Mouse (Mus musculus): ENCODE data around the gene Map3k5.

Map3k5 gene

DNA sequence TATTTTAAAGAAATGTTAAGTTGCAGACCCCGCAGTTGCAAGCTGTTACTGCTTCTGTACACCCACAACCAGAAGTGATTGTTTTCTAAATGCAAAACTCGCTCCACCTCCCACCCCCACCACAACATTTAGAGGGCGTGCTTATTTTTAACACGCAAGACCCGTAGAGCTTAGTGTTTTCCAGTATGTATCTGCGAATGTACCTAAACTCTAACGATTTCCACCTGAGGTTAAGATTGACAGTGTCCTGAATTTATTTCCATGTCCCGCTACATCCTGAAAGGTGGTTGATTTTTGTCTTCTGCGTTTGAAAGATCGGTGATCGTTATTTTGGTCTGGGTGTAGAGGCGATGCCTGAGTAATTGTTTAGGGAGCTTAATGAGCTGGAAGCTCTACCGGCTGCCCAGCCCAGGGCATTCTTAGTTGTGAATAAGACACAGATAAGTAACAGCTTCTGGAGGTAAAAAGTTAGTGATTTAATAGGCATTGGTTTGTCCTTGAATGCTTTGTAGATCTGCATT, 215.6 kb downstream of the Map3k5 start:
- in situ Hi-C loops (cut with MboI, MseI) = loop anchor here (10.0 kb wide), 1 partner anchor 575 kb away; no protein-coding TSS in a partner anchor

DNA sequence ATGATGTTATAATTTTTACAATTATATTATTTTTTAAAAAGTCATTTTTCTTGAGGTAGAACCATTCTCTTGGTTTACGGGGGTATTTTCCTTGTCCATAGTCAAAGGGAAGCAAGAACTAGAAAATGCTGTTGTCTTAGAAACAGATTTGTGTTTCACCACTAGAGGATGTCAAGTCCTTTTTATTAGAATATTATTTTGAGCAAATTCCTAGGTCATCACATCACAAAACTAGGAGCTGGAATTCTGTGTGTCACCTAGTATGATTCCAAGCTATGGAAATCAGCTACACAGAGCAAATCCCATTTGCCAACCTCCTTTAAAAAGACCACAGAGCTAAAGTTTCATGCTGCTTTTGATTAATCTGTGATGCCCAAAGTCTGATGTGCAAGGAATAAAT, 217.9 kb downstream of the Map3k5 start:
- in situ Hi-C loops (cut with MboI, MseI) = no loop called here

DNA sequence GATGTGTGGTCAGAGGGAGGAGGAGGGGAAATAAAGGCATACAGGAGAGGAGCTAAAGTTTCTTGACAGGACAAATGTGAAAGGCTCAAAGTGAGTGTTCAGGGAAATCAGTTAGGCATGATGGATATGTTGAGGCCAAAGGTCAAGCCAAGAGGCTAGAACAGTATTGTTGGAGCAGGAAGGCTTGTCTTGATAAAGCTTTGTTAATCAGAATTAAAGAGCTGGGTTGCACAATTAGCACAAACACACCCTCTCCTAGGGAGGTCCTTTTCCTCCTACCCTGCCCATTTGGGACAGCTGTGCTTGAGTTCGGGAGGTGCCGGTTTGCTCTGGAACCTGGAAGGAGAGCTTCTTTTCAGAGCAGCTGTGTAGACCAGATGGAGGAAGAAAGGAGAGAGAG, 219.2 kb downstream of the Map3k5 start:
- in situ Hi-C loops (cut with MboI, MseI) = no loop called here

DNA sequence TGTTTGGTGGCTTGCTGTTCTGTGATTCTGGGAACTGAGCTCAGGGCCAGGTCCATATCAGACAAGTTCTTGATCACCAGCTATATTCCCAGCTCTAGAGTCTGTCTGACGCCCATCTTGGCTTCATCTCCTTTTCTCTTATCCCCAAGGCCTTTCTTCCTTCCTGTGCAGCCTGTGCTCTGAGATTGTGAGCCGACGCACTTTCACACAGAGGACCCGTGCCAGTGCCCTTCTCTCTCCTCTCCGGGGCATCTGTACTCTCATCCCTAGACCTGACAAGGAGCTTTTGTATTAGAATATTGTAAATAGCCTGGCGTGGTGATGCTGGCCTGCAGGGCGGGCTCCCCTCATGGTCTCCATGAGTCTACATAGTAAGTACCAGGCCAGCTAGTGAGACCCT, 221.1 kb downstream of the Map3k5 start:
- in situ Hi-C loops (cut with MboI, MseI) = no loop called here

DNA sequence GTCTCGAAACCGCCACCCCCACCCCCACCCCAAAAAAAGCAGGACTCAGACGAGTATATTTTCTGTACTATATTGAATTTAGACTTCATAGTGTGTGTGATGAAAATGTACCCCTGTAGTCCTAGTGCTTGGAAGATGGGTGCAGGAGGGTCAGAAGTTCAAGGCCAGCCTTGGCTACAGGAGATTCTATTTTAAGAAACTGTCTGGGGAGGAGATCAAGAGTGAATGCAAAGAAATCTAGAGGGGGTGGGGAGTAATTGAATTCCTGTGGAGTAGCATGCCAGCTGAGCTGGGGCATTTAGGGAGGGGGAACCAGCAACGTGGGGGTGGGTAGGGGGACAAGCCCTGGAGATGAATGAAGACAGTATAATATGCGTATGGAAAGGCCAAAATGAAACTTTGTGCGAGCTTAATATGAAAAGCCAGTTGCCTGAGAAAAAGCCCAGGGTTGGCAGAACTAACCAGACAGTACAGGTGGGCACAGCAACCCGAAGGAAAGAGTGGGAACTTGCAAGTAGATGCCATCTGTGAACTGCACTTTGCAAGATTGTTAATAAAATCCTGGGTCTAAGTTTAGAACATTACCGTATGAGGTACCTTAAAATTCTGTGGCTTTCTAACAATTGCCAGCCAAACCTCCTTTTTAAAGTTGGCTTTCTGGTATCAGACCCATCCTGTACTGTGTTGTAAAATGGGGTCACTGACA, 222.9 kb downstream of the Map3k5 start:
- in situ Hi-C loops (cut with MboI, MseI) = no loop called here

DNA sequence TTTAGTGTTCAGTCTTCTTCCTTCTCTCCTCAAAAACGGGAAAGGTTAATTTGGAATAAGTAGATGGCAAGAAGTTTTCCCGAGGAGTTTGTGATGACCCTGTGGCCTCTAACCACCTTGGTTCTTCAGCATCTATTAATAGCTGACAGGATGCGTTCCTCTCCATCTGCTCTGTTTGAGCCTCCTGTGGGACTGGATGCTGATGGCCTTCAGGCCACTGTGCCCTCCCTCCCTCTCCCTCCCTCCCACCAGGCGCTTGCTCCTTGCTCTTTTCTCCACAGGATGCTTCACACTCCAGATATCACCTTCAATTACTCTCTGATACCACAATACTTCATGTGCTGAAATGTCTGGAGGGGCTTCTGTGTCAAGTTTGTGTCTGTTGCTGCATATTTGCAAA, 224.5 kb downstream of the Map3k5 start:
- in situ Hi-C loops (cut with MboI, MseI) = no loop called here

DNA sequence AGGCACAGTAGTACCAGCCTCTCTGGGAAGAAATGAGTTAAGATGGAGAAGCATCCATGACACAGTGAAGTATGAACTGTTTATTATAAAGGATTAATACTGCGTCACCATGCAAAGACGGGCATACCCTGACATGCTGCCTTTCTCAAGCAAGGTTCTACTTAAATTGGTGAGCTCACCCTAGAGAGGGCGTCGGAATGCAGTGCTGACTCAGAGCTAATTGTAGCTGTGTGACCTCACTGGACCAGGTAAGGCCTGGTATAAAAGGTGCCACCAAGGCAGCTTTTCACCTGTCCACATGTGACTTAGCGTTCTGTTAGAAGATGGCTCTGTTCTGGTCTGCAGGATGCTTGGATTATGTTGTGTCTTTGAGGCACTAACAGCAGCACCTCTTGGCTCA, 225.0 kb downstream of the Map3k5 start:
- in situ Hi-C loops (cut with MboI, MseI) = no loop called here

DNA sequence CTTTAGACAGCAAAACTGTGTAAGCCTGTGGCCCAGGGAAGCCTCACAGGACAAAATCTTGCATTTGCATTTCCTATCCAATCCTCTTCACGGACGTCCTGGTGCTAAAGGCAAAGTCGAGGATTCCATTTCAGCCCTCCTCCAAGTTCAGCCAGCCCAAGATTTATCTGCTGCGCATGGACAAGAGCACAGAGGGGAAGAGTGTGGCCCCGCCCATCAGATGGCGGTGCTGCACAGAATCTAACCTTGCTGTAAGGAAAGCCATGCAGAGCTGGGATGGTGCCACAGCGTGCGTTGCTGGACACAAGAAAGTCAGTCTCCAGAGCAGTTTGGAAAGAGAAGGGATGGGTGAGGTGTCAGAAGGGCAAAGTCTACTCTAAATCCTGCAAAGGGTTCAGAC, 226.6 kb downstream of the Map3k5 start:
- in situ Hi-C loops (cut with MboI, MseI) = no loop called here

DNA sequence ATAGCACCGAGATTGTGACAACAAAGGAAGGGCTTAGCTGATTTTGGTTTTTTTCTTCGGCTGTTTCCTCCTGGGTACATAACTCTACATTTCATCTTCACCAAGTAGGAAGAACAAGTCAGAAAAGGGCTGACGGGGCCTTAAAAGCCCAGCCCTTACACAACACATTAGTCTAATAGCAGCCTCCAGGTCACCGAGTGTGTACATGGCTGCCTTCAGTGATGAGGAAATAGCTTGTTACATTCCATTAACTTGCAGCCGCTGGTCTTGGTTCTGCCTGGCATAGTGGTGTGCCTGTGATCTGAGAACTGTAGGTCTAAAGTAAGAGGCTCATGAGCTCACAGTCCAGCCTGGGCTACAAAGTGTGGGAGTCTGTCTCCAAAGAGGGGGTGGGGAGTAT, 230.5 kb downstream of the Map3k5 start:
- in situ Hi-C loops (cut with MboI, MseI) = no loop called here

DNA sequence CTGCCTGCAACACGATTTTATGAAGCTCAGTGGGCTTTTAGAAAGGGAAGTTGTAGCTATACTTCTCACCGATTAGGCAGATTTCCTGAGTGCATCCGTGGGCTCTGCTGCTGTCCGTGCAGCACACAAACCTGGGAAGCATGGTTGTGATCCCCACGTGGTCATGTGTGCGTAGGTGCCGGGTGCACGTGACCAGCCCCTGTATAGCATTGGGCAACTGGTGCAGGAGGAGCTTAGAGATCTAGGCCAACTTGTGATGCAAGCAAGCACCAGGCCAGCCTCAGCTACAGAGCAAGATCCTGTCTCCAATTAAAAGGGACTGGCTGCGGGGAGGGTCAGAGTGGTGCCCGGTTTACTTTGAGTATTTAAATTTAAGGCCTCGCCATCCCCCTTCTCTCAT, 232.5 kb downstream of the Map3k5 start:
- in situ Hi-C loops (cut with MboI, MseI) = no loop called here

DNA sequence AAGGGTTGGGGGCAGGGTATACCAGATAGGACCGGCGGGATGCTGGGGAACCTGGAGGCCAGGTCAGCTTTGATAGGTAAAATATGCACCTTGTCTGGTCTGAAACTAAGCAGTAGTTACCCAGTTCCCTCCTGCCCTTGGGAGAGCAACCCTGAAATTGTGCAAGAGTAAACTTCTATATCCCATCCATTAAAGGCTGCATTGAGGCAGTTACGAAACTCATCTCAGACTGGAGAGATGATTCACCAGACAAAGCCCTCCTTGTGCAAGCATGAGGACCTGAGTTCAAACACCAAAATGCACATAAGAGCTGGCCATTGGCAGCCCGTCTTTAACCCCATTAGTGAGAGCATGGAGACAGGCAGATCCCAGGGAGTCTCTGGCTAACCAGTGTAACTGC, 233.2 kb downstream of the Map3k5 start:
- in situ Hi-C loops (cut with MboI, MseI) = no loop called here

DNA sequence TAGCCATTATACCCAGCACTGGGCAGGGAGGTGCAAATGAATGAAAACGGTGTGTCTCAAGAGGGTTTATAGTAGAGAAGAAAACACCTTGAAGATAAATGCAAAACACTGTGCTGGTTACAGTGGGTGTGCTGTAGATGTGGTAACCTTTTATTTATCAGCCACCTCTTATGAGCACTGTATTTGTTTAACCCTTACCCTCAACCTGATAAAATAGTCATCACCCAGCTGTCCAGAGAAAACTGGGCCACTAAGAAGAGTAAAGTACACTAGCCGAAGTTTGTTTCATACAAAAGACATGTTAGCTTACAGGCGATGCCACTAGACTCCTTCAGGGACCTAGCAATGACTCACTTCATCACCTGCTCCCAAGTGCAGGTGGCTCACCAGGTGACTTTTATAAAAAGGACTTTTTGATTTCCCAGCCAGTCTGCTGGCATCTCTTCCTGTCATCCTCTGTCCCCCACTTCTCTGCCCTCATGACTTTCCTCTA, 235.0 kb downstream of the Map3k5 start:
- in situ Hi-C loops (cut with MboI, MseI) = no loop called here

DNA sequence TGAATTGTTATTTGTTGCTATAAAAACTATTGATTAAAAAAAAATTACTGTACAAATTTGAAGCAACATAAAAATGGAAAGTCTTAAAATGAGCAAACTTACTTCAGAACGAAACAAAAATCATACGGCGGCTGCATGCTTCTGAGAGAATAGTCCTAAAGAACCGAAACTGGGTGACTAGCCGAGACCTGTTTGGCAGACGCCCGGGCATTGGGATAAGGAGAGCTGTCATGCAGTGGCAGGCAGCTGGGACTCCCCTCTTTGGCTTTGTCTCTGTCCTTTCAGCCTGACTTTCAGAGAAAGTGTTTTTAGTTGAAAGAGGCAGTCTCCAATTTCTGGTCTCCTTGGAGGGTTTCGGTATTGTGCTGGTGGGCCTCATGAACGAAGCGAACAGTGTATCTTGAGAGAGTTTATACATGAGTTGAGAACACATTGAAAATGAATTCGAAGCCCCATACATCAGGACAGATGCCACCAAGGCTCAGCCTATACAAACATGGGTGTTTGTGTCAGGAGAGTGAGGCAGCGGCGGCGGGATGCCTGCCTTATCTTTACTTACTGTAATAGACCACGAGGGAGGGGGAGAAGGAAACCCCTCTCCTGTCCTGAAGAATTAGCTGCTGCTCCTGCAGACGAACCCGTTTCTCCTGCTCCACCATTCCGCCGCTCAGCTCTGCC, 235.8 kb downstream of the Map3k5 start:
- in situ Hi-C loops (cut with MboI, MseI) = no loop called here

DNA sequence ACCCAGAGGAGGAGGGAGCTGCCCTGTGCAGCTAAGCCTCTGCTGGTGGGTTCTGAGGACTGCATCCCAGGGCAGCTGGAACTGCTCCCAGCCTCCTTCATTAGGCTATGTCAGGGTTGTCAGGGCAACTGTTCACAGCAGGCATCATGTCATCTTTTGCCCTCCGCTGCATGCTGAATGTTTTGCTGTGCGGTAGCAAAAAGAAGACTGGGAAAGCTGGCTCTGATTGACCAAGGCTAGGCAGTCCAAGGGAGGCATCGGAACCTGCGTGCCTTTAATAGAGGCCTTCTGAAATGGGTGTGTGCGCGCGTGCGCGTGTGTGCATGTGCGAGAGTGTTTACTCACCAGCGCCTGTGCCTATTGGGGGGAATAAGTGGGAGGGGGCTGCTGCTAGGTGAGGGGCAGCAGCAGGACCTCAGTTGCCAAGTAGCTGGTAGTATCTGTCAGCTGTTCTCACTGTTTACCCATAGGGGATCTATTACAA, 236.4 kb downstream of the Map3k5 start:
- in situ Hi-C loops (cut with MboI, MseI) = no loop called here

DNA sequence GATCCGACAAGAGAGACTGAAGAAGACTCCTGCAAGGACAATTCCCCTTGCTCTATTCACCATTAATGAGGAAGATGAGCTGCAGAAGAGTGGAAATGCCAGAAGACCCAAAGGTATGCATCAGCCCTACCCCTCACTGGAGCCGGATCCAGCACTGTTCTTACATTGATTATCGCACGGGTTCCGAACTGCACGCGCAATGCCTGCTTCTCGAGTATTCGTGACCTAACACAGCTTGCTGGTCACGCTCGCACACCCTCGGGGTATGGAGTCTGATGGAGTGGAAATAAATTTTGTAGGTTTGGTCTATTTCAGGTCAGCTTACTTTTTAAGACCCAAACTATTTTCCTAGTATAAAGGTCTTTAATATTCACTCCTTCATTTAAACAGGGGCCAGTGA, 236.9 kb downstream of the Map3k5 start:
- in situ Hi-C loops (cut with MboI, MseI) = no loop called here

DNA sequence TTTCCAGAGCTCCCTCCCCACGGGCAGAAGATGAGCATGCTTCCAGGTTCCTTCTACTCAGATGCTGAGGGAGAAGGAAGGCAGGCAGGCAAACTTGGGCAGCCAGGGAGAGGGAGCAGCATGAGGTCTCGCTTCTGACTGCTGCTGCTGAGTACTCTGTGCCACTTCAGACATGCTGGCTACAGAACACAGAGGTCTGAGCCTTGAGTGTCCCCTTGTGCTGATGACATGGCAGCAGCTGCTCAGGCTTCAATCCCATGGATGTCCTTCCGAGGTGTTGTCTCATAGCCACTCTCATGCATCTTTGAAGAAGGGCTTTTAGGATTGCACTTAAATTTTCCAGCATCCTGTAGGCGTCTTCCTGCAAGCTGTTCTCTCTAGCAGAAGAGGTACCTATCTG, 237.5 kb downstream of the Map3k5 start:
- in situ Hi-C loops (cut with MboI, MseI) = no loop called here

DNA sequence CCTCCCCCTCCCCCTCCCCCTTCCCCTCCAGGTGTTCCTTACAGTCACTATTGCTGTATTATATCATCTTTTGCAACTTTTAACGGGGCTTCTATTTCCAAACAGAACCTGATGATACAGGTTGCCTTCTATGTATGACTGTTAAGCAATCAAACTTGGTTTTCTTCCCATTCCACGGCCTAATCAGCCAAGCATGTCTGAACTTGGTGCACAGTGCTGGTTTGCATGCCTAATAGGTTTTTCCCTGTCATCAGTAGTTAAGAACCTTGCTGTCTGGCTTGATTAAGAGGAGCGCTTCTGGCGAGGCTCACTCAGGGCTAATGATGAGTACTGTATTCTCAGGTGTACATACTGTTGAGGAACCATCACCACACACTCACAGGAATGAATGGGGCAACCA, 239.5 kb downstream of the Map3k5 start:
- in situ Hi-C loops (cut with MboI, MseI) = no loop called here

DNA sequence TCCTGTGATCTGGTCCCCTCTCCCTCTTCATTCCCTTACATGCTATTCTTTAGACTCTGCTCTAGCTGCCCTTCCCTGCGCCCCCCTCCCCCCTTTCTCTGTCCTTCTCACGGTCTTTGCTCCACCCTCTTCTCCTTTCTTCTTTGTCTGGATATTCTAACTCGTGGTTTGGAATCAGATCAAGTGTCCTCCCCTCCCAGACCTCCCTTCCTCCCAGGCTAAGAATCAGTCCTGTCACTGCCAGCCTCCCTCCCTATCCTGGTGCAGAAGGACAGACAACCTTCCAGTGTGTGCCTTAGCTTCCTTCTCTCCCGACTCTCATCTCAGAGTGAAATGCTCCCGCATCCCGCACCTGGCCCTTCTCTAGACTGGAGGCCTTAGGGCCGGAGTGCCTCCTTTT, 241.8 kb downstream of the Map3k5 start:
- in situ Hi-C loops (cut with MboI, MseI) = no loop called here

DNA sequence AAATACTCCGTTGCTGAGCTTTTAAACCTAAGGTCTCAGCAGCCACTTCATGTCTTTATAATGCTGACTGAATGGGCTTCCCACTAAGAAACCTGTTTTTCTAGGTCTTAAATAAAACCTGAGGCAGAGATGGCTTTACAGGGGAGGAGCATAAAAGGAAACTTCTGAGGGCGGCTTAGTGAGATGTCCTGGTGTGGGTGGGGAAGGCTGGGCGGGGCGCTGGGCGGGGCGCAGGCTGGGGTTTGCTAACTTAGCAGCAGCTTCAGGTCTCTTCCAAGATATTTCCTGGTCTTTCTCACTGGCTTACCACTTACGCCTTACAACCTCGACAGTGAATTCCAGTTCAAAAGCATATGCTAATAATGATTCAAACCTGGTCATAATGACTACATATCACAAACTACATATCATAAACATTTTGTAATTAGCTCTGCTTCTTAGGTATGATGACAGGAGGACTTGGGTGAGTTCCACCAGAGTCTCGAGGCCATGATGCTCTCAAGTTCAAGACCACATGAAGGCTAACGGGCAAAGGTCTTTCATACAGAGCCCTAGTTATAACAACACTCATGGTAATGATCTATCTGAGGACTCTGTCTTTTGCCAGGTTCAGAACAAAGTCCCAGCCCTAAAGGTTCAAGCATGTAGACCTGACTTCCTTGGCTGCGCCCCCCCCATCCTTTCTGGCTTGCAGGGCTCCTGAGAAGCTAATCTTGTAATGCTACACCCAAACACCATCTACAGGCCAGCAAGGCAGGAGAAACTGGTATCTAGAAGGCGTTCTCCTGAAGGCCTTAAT, 244.7 kb downstream of the Map3k5 start:
- in situ Hi-C loops (cut with MboI, MseI) = no loop called here

DNA sequence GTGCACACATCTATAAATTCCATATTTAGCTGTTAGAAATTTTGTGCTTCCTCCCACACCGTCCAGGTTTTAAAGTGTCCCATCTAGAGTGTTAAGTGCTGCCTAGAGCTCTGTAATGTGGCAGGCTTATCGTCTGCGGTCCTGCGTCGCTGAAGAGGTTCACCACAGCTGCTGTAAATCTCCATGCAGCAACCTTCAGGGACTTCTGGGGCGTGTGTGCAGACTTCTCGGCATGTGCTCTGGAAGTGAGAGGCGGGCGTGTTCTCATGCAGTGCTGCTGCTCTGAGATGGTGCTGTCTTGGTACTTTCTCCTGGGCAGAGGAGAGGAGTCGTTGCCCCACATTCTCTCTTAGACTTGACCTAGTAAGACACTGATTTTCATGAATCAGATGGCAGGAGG, 246.9 kb downstream of the Map3k5 start:
- in situ Hi-C loops (cut with MboI, MseI) = no loop called here

DNA sequence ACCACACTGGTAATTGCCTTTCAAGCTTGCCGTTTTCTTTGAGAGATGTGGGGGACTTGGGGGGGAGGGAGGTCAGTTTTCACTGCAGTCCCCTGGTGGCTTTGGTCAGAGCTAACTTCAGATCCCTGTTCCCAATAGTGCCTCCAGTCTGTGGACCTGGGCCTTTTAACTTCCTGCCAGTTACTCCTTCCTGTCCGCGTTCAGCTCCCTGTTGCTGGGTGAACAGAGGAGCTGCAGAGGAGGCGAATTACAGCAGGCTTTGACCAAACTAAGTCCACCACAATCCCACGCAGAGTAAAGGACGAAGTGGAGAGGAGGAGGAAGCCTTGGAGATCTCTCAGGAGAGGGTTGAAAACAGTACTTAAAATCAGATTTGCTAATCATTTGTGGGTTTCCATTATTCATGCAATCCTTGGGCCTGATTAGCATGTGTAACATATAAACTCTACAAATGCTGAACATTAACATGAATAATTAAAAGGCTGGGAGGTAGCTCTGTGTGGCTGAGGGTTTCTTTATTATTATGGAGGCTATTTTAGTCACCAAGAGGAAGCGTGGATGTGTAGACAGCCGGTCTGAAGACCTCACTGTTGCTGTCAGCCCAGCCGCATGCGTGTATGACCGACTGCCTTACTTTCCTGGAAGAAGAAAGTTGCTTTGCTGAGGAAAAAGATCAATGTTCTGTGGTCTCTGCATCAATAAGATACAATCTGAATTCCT, 247.6 kb downstream of the Map3k5 start:
- in situ Hi-C loops (cut with MboI, MseI) = no loop called here

DNA sequence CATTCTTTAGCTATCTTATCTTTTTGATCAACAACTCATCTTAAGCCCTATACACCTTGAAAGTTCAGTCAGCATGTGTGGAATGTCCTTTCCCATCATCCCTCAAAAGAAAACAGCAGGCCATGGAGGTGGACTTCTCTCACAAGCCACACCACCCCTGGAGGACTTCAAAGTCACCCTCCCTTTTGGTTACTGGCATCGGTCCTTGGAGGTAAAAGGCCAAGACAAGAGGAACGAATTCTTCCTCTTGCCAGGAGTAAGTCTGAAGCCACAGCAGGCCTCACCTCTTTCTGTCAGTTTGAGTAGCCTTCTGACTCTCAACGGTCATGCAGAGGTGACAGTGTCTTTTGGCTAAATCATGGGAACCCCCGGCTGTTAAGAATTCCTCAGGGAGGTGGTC, 250.1 kb downstream of the Map3k5 start:
- in situ Hi-C loops (cut with MboI, MseI) = no loop called here
